Mouse (Mus musculus): ENCODE measurements around the gene Trim60.

- TF ChIP-seq CTCF (IDR thresholded peaks at IDR 0.05; ENCODE audit: control insufficient read depth, insufficient read depth, insufficient replicate concordance, low read depth, low read length) (no peak), POLR2A (IDR thresholded peaks at IDR 0.05; ENCODE audit: control insufficient read depth, low read depth, low read length) (no peak)
Measured at GRCm38 (mm10) chr8:65032107-65032506, 13.7 kb upstream of the Trim60 start.
